Mouse (Mus musculus): Measurements from ENCODE around the gene Il11. TPM values are rescaled to one million over a fixed set of nuclear protein-coding genes. Genes with fewer than 3 reads are reported as not detected.

Il11 gene
- total and polyA plus RNA-seq, 3 experiments, result not detected

DNA sequence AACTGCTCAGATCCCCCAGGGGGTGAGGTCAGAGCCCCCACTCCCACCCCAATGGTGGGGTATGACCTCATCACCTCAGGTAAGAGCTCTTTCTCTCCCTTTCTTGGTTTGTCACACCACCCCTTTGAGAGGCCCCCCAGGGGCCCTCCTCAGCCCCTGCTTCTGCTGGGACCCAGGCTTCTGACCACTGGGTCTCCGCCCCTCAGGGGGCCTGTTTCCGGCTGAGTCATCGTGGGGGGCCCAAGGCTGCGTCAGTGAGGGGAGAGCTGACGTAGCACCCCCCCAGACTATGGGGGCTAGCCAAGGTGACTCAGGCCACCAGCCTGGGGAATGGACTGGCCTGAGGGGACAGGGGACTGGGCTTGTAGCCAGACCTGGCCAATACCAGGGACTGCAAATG lies 2.7 kb downstream of the Il11 start:
- Histone ChIP-seq H3K27ac (no peak overlapping the region), H3K4me3 (no peak overlapping the region), H3K36me3 (ENCODE audit: control insufficient read depth, insufficient read depth, low read length) (no peaks in the 10 kb centered on the region), H3K4me1 (ENCODE audit: control insufficient read depth, insufficient read depth, low read length) (no peaks in the 10 kb centered on the region; the same call in 1 of the 2 replicates), H3K27me3 (ENCODE audit: control insufficient read depth, insufficient read depth, low read length) (peaks cover 15% of the 10 kb centered on the region; the same call in 1 of the 2 replicates), H3K9ac (ENCODE audit: low read depth, low read length) (no peak overlapping the region), H3K79me2 (replicated peaks; ENCODE audit: control insufficient read depth, insufficient read depth, low read length) (no peaks in the 10 kb centered on the region)
- intact Hi-C loops (cut with DNase I), result no loop called here
- TF ChIP-seq EP300 (IDR thresholded peaks at IDR 0.05; ENCODE audit: insufficient read depth, low read depth, low read length) (no peak), CTCF (IDR thresholded peaks at IDR 0.05) (no peak), POLR2A (IDR thresholded peaks at IDR 0.05; ENCODE audit: insufficient read depth, low read depth, low read length) (no peak)
- 24% methylated on average over 5 of the region's 5 CpGs for WGBS
- no peak for DNase-seq

DNA sequence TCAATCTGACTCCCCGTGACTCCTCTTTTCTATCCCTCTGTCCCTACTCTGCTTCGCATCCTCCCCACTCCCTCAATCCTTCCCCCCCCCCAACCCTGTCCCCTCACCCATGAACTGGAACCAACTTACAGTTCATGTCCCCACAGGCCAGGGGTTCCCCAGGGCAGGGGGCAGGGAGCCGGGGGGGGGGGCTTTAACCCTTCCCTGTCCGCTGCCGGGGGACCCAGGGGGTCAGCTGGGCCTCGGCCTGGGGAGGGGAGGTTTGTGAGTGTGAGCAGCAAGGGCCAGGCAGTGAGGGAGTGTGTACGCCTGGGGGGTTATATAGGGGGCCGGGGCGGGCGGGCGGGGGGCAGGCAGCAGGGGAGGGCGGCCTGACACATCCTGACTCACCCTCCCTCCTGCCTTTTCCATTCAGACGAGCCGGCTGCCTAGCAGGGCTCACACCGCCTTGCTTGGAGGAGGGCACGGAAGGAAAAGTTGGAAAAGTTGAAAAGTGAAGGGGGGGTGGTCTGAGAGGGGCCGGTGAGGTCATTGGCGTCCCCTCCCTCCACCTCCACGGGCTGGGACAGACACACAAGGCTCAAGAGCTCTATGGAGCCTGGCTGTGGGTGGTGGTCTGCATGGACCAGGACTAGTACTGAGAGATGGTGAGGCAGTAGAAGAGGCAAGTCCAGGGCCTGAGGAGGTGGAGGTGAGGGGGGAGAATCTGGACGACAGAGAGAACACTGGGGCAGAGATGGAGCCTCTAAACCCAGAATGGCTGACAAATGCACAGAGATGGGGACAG lies 4.6 kb downstream of the Il11 start:
- no peak for DNase-seq
- H3K27me3 ChIP-seq (ENCODE audit: control insufficient read depth, insufficient read depth, low read length), result peaks cover 15% of the 10 kb centered on the region; the same call in 1 of the 2 replicates
- H3K4me1 ChIP-seq (ENCODE audit: control insufficient read depth, insufficient read depth, low read length), result no peaks in the 10 kb centered on the region; the same call in 1 of the 2 replicates
- 7% methylated on average over 20 of the region's 20 CpGs for WGBS
- intact Hi-C loops (cut with DNase I), result no loop called here
- no peak overlapping the region for H3K4me3 ChIP-seq
- H3K27ac ChIP-seq, result no peak overlapping the region
- H3K36me3 ChIP-seq (ENCODE audit: control insufficient read depth, insufficient read depth, low read length), result no peaks in the 10 kb centered on the region
- TF ChIP-seq POLR2A (IDR thresholded peaks at IDR 0.05; ENCODE audit: insufficient read depth, low read depth, low read length) (no peak), EP300 (IDR thresholded peaks at IDR 0.05; ENCODE audit: insufficient read depth, low read depth, low read length) (no peak), CTCF (IDR thresholded peaks at IDR 0.05) (no peak)
- no peaks in the 10 kb centered on the region for H3K79me2 ChIP-seq (replicated peaks; ENCODE audit: control insufficient read depth, insufficient read depth, low read length)
- no peak overlapping the region for H3K9ac ChIP-seq (ENCODE audit: low read depth, low read length)

DNA sequence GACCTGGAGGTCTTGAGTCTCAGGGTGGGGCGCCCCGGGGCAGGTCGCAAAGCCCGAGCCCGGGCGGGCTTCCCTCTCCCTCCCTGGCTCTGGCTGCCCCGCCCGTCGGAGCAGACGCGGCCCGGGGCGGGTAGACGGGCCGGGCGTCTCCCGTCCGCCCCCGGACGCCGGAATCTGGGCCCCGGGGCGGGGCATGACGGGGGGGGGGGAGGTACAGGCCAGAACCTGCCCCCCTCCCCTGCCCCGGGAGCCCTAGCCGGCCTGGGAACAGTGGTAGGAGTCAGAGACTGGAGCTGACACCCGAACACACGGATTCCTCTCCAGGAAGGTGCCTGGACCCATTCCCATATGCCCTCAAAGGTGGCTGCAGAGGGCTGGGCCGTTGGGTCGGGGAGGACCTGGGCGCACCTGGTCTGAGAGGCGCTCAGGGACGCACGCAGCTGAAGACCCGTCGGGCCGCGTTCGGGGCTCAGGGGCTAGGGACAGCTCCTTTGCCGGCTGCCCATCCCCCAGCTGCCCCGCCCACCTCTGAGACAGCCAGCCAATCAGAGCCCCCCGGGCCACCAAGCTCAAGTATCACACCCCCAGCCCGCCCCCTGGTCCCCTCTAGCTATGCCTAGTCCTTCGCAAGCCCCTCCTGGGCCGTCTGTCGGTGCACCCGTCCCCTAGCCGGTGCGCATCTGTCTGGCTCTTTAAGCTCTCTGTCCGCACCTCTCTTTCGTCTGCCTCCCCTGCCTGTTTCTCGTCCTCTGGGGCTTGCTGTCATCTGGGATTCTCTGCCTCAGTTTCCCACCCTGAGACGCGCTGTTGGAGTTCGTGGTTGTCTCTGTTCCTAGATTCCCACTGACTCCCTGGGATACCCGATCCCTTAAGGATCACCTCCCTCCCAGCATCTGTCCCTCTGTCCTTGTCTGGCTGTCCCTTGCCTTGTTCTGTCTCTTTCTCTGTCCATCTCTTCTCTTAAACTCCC lies 5.5 kb downstream of the Il11 start:
- peak; percentile 62 to 64 for DNase-seq
- H3K4me1 ChIP-seq (ENCODE audit: control insufficient read depth, insufficient read depth, low read length), result no peaks in the 10 kb centered on the region; the same call in 1 of the 2 replicates
- 2% methylated on average over 41 of the region's 56 CpGs for WGBS
- H3K79me2 ChIP-seq (replicated peaks; ENCODE audit: control insufficient read depth, insufficient read depth, low read length), result no peaks in the 10 kb centered on the region
- H3K36me3 ChIP-seq (ENCODE audit: control insufficient read depth, insufficient read depth, low read length), result no peaks in the 10 kb centered on the region
- H3K27ac ChIP-seq, result no peak overlapping the region
- TF ChIP-seq POLR2A (IDR thresholded peaks at IDR 0.05; ENCODE audit: insufficient read depth, low read depth, low read length) (no peak), EP300 (IDR thresholded peaks at IDR 0.05; ENCODE audit: insufficient read depth, low read depth, low read length) (no peak), CTCF (IDR thresholded peaks at IDR 0.05) (no peak)
- peak overlapping the region; percentile 60 for H3K9ac ChIP-seq (ENCODE audit: low read depth, low read length)
- H3K4me3 ChIP-seq, result peak overlapping the region; percentile 47
- intact Hi-C loops (cut with DNase I), result no loop called here
- H3K27me3 ChIP-seq (ENCODE audit: control insufficient read depth, insufficient read depth, low read length), result peaks cover 15% of the 10 kb centered on the region; the same call in 1 of the 2 replicates

- WGBS, result 47% methylated on average over 10 of the region's 10 CpGs
Measured at GRCm38 (mm10) chr7:4776131-4776530, 6.5 kb downstream of the Il11 start.

GRCm38 (mm10) chr7:4771202-4771601 lies 11.5 kb downstream of the Il11 start, which contains the start of gene Fam71e2:
Gene Fam71e2 (minus strand): TSS chr7:4771302.
- H3K4me1 ChIP-seq (ENCODE audit: control insufficient read depth, insufficient read depth, low read length), result no peaks in the 10 kb centered on the region
- intact Hi-C loops (cut with DNase I), result no loop called here
- no peaks in the 10 kb centered on the region for H3K79me2 ChIP-seq (replicated peaks; ENCODE audit: control insufficient read depth, insufficient read depth, low read length)
- WGBS, result 66% methylated on average over 5 of the region's 5 CpGs
- H3K27me3 ChIP-seq (ENCODE audit: control insufficient read depth, insufficient read depth, low read length), result peaks cover 5% of the 10 kb centered on the region; the same call in 1 of the 2 replicates
- H3K36me3 ChIP-seq (ENCODE audit: control insufficient read depth, insufficient read depth, low read length), result no peaks in the 10 kb centered on the region
- DNase-seq, result no peak
- no peak for TF ChIP-seq EP300 (IDR thresholded peaks at IDR 0.05; ENCODE audit: insufficient read depth, low read depth, low read length)
- no peak for TF ChIP-seq POLR2A (IDR thresholded peaks at IDR 0.05; ENCODE audit: insufficient read depth, low read depth, low read length)
- H3K4me3 ChIP-seq, result no peak within 1 kb of the TSS
- H3K27ac ChIP-seq, result no peak within 1 kb of the TSS
- no peak within 1 kb of the TSS for H3K9ac ChIP-seq (ENCODE audit: low read depth, low read length)

More at GRCm38 (mm10) chr7:4776131-4776530, 6.5 kb downstream of the Il11 start:
- no peak overlapping the region for H3K9ac ChIP-seq (ENCODE audit: low read depth, low read length)
- no peak for DNase-seq
- no peaks in the 10 kb centered on the region for H3K79me2 ChIP-seq (replicated peaks; ENCODE audit: control insufficient read depth, insufficient read depth, low read length)
- H3K36me3 ChIP-seq (ENCODE audit: control insufficient read depth, insufficient read depth, low read length), result no peaks in the 10 kb centered on the region
- no peak overlapping the region for H3K27ac ChIP-seq
- H3K4me3 ChIP-seq, result no peak overlapping the region
- H3K4me1 ChIP-seq (ENCODE audit: control insufficient read depth, insufficient read depth, low read length), result no peaks in the 10 kb centered on the region; the same call in 1 of the 2 replicates
- intact Hi-C loops (cut with DNase I), result no loop called here
- TF ChIP-seq CTCF (IDR thresholded peaks at IDR 0.05), result no peak
- no peak for TF ChIP-seq EP300 (IDR thresholded peaks at IDR 0.05; ENCODE audit: insufficient read depth, low read depth, low read length)
- TF ChIP-seq POLR2A (IDR thresholded peaks at IDR 0.05; ENCODE audit: insufficient read depth, low read depth, low read length), result no peak
- H3K27me3 ChIP-seq (ENCODE audit: control insufficient read depth, insufficient read depth, low read length), result peaks cover 14% of the 10 kb centered on the region; the same call in 1 of the 2 replicates

Data from heart, adult 2 months (tissue).